Mouse (Mus musculus) embryonic facial prominence, embryonic 10.5 days (tissue): Measurements from ENCODE around the gene Itsn2. TPM values are rescaled to one million over a fixed set of nuclear protein-coding genes. Genes with fewer than 3 reads are reported as not detected.

Source experiments
- DNase-seq: peaks from one replicate; pipeline ENCODE4 v3.0.0-alpha.2; 2017; ENCODE audit warnings: low spot score
- H3K27ac ChIP-seq: fragments of 300-500 bp; sonication (generic); replicated peaks from 2 replicates; pipeline ENCODE4 v1.5.1; 2016; ENCODE audit warnings: mild to moderate bottlenecking
- H3K27me3 ChIP-seq: fragments of 300-500 bp; sonication (generic); replicated peaks from 2 replicates; pipeline ENCODE4 v1.6.1; 2016; ENCODE audit warnings: low read depth, mild to moderate bottlenecking; ENCODE audit not compliant: poor library complexity, severe bottlenecking
- H3K36me3 ChIP-seq: fragments of 300-500 bp; sonication (generic); replicated peaks from 2 replicates; pipeline ENCODE4 v1.6.1; 2016; ENCODE audit warnings: mild to moderate bottlenecking, moderate library complexity
- H3K4me1 ChIP-seq: fragments of 300-500 bp; sonication (generic); 2 replicates; pipeline ENCODE4 v1.6.1; 2016
- H3K4me3 ChIP-seq: fragments of 300-500 bp; sonication (generic); 2 replicates; pipeline ENCODE4 v1.5.1; 2016; ENCODE audit warnings: mild to moderate bottlenecking, moderate library complexity
- H3K9me3 ChIP-seq: fragments of 300-500 bp; sonication (generic); 2 replicates; pipeline ENCODE4 v1.6.1; 2016; ENCODE audit warnings: mild to moderate bottlenecking
- WGBS: fragments of 180-500 bp; shearing (Covaris S2); methylation state at CpG from one replicate; pipeline ENCODE4 v1.1.7; 2016; 5-methylcytosine and 5-hydroxymethylcytosine counted together
- polyA plus RNA-seq: library from polyadenylated mRNA; unstranded; fragments of >200 nt; fragmentation: Nextera tagmentation; extraction: Ambion mirVana; gene quantifications from 2 replicates; pipeline ENCODE4 v1.2.1, GENCODE M21; 2016

Gene Itsn2
- polyA plus RNA-seq, 1 experiment from 2014 or later, result 17.6 TPM

DNA sequence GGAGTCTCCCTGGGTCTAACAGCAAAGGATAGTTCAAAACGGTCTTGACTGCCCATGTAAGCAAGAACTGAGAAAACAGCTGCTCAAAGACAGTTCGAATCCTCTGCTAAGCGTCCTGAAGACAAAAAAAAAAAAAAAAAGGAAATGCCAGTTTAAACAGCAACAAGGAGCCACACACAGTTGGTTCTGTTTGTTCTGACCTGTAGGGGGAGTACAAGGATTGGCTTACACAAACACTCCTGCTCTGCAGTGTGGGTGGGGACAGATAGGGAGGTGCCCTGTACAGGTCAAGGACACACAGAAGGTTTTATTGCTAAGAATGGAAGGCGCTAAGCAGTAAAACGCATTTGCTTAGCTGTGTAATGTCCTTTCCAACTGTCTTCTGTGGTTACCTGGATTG, 20.6 kb upstream of the Itsn2 start:
- no peak overlapping the region for H3K27ac ChIP-seq
- no peak overlapping the region for H3K4me3 ChIP-seq
- no peaks in the 10 kb centered on the region for H3K27me3 ChIP-seq
- DNase-seq, result no peak
- no peaks in the 10 kb centered on the region for H3K9me3 ChIP-seq
- no peaks in the 10 kb centered on the region for H3K4me1 ChIP-seq
- no peaks in the 10 kb centered on the region for H3K36me3 ChIP-seq
- WGBS, result 36% methylated on average over 5 of the region's 5 CpGs

DNA sequence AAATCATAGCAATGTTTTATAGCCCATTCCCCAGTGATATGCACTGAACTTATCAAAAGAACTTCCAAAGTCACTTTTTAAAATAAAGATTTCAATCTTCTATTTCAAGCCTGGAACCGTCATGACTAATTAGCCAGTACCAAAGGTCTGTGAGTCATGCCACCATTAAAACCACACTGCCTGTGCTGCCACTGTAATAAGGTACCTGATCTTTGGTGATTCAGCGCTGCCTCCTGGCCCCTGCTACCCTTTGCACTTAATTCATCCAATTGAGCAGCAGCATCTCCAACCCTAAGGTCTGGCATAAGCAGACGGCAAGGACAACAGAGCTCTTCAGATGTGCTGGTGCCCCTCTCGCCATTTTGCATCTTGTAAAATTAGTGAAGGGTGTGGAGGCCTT, 18.4 kb upstream of the Itsn2 start:
- Histone ChIP-seq H3K4me1 (no peaks in the 10 kb centered on the region), H3K27ac (no peak overlapping the region), H3K4me3 (no peak overlapping the region), H3K36me3 (no peaks in the 10 kb centered on the region), H3K9me3 (no peaks in the 10 kb centered on the region), H3K27me3 (no peaks in the 10 kb centered on the region)
- no peak for DNase-seq
- WGBS, result 82% methylated on average over 4 of the region's 4 CpGs

DNA sequence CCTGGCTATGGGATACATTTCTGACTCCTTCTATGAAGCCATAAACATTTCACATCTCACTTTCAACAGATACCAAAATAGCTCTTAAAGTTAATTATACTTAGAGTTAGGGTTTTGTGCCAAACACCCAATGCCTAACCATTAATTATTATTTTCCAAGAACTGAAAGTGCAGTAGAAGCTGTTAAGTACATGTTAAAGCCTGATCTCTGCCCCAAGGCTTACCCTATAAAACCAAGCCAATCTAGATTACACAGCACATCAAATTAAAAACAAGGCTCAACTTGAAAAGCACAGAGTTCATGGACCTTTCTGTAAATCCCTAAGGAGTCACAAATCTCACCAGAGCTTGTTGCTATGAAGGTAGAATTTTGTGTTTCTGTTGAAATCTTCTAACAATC, 10.1 kb upstream of the Itsn2 start:
- no peaks in the 10 kb centered on the region for H3K9me3 ChIP-seq
- H3K36me3 ChIP-seq, result no peaks in the 10 kb centered on the region
- H3K4me3 ChIP-seq, result no peak overlapping the region
- H3K4me1 ChIP-seq, result no peaks in the 10 kb centered on the region
- DNase-seq, result no peak
- no peak overlapping the region for H3K27ac ChIP-seq
- H3K27me3 ChIP-seq, result no peaks in the 10 kb centered on the region

DNA sequence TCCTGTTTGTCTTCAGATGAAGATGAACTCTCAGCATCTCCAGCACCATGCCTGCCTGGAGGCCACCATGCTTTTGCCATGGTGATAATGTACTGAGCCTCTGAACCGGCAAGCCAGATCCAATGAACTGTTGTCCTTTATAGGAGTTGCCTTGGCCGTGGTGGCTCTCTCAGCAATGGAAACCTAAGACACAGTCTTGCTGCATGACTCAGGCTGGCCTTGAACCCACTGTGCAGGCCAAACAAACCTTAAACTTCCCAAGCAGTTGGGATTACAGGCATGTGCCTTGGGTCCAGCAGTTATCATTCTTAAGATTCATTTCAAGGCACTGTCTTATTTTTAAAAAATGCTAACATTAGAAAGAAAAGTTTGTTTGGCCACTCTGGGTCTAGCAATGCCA, 4.6 kb upstream of the Itsn2 start:
- Histone ChIP-seq H3K27ac (no peak overlapping the region), H3K36me3 (no peaks in the 10 kb centered on the region), H3K9me3 (no peaks in the 10 kb centered on the region), H3K4me1 (peaks cover 7% of the 10 kb centered on the region), H3K27me3 (no peaks in the 10 kb centered on the region; the same call in 1 of the 2 replicates), H3K4me3 (no peak overlapping the region)
- 78% methylated on average over 2 of the region's 2 CpGs for WGBS
- DNase-seq, result no peak

DNA sequence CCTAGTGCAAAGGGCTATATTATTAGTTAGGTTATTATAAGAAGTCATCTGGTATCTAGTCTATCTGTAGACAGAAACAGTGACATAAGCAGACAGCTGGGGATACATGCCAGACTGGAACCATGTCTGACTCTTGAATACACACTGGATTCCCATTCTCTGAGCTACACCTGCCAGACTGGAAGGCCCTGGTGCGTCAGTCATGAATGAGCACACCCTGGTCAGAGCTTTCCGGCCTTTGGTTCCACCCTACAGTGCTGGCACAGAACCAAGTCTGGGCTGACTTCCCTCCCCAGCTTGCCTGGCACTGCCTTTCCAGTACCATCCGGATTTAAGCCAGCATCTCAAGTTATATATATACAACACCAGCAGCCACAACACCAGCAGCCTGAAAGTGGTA, 3.8 kb upstream of the Itsn2 start:
- H3K27me3 ChIP-seq, result peaks cover 1% of the 10 kb centered on the region; the same call in 1 of the 2 replicates
- H3K4me3 ChIP-seq, result no peak overlapping the region
- 88% methylated on average over 3 of the region's 3 CpGs for WGBS
- no peak for DNase-seq
- H3K4me1 ChIP-seq, result peaks cover 9% of the 10 kb centered on the region
- no peak overlapping the region for H3K27ac ChIP-seq
- no peaks in the 10 kb centered on the region for H3K9me3 ChIP-seq
- no peaks in the 10 kb centered on the region for H3K36me3 ChIP-seq

DNA sequence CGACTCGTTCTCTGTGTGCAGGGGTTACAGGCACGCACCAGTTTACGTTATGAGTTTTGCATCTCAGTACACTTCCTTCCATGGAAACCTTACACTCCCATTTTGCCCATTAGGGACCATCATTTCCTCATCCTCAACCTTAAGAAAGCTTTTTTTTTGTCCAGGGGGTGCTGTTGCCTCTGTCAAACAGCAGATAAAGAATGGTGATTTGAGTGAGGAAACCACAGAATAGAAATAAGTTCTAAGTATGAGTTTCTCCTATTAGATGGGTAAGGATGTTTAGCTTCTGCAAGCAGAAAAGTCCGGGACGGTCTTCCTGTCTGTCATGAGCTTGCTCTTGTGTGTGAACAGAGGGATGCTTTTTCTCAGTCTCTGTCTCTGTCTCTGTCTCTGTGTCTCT, 413 bp upstream of the Itsn2 start:
- no peak for DNase-seq
- peak overlapping the region; percentile 86 for H3K4me3 ChIP-seq
- no peaks in the 10 kb centered on the region for H3K36me3 ChIP-seq
- H3K4me1 ChIP-seq, result peaks cover 14% of the 10 kb centered on the region
- WGBS, result 66% methylated on average over 6 of the region's 6 CpGs
- no peaks in the 10 kb centered on the region for H3K9me3 ChIP-seq
- no peak overlapping the region for H3K27ac ChIP-seq
- H3K27me3 ChIP-seq, result peaks cover 9% of the 10 kb centered on the region

DNA sequence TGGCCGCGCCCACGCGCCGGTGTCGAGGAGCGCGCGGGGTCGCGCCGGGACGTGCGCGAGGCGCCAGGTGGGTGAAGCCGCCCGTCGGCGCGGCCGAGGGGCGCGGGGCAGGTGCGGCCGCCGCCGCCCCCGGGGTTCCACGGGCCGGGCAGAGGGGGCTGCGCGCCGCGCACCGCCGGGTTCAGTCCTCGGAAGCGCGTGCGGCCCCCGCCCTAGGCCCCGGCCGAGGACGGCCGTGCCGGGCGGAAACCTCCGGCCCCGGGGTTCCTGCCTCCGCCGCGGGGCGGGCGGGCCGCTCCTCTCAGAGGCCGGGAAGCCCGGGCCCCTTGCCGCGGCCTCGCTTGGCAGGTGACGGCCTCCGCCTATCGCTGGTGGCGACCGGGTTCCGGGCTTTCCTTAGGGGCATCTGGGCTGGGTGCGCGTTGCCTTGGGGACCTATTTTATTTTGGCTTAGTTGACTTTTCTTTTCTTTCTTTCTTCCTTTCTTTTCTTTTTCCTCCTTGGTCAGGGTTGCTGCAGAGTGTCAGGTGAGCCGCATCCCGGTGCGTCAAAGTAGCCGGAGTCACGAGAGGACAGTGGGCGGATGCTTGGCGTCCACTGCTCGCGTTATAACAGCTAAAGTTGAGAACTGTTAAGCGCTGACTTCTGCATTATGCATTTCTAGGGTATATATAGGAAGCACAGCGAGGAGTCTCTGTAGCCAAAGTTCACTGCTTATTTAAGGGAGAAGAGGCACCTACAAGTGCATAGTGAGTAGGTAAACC, 910 bp downstream of the Itsn2 start:
- peak overlapping the region; percentile 87 for H3K27ac ChIP-seq

DNA sequence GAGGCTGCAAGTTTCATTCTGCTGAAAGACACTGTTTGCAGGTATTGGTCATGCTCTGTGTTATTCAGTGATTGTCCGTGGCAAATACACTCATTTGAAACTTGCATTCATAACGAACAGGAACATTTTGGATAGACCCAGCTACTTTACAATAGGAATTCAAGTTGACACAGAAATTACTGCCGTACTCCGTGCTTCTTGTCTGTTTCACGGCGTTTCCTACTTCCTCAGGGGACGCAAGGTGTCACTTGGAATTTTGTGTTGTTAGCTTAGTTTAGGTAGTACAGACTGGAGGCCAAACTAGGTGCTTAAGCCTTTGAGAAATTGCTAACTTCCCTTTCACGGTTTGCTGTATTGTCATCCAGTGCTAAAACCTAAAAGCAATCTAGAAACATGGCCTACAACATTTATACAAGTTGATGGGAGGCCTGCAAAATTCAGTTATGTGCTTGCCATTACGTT, 1.5 kb downstream of the Itsn2 start:
- WGBS, result 69% methylated on average over 9 of the region's 9 CpGs
- peaks cover 9% of the 10 kb centered on the region for H3K27me3 ChIP-seq
- peak overlapping the region; percentile 86 for H3K4me3 ChIP-seq
- no peak overlapping the region for H3K27ac ChIP-seq
- H3K4me1 ChIP-seq, result peaks cover 20% of the 10 kb centered on the region
- no peaks in the 10 kb centered on the region for H3K36me3 ChIP-seq
- no peaks in the 10 kb centered on the region for H3K9me3 ChIP-seq
- DNase-seq, result no peak

More for the DNA sequence above, 910 bp downstream of the Itsn2 start:
- Histone ChIP-seq H3K9me3 (no peaks in the 10 kb centered on the region), H3K4me1 (peaks cover 14% of the 10 kb centered on the region), H3K4me3 (peak overlapping the region; percentile 86), H3K36me3 (no peaks in the 10 kb centered on the region), H3K27me3 (peaks cover 9% of the 10 kb centered on the region)
- WGBS, result under 1% methylated on average over 72 of the region's 80 CpGs
- peak; percentile 65 for DNase-seq

DNA sequence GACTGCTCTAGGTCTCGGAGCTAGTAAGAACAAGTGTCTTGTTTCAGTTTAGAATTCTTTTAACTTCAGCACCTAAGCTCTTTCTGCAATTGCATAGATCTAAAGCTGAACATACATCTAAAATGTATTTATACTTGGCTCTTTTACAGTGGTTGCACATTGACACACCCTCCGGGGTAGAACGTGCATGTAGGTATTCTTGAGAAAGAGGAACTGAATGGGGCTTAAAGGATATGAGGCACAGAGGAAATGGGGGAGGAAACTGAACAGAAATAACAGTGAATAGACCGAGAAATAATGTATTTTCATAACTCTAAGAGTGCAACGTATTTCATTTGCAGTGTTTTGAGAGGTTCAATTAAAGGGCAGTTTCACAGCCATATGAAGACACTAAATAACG, 2.6 kb downstream of the Itsn2 start:
- no peak overlapping the region for H3K27ac ChIP-seq
- WGBS, result 86% methylated on average over 6 of the region's 6 CpGs
- H3K9me3 ChIP-seq, result no peaks in the 10 kb centered on the region
- DNase-seq, result no peak
- peaks cover 9% of the 10 kb centered on the region for H3K27me3 ChIP-seq
- peaks cover 23% of the 10 kb centered on the region for H3K4me1 ChIP-seq
- no peak overlapping the region for H3K4me3 ChIP-seq
- no peaks in the 10 kb centered on the region for H3K36me3 ChIP-seq

DNA sequence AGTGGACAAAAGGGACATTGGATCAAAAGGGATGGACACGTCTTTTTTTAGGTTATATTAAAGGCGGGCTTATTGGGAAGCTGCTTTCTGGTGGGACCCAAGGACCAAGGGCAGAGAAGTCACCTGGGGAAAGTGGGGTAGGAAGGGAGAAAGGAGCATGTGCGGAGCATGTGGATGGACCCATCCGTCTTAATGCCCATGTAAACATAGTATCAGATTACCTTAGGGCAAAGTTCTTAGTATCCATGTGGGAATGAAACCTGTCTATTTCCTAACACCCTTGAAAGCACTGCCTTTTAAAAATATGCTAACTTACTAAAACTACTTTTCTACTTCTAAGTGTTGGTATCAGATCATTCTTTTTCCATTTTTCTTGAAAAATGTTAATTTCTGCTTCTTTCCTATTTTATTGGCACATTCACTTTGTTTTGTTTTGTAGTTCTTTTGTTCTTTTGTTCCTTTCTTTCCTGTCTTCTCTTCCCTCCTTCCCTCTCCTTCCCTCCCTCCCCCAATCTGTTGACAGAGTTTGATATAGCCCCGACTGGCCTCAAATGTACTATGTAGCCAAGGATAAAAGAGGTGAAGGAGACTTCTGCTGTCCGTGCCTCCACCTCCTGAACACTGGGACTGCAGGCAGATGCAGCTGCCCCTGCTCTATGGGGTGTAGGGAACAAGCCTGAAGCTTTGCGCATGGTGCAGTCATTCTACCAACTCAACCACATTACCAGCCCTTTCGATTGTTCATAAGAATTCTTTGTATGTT, 6.4 kb downstream of the Itsn2 start:
- WGBS, result 60% methylated on average over 8 of the region's 8 CpGs
- no peak overlapping the region for H3K4me3 ChIP-seq
- H3K27me3 ChIP-seq, result peaks cover 5% of the 10 kb centered on the region
- no peaks in the 10 kb centered on the region for H3K9me3 ChIP-seq
- no peak overlapping the region for H3K27ac ChIP-seq
- H3K36me3 ChIP-seq, result no peaks in the 10 kb centered on the region
- H3K4me1 ChIP-seq, result peaks cover 11% of the 10 kb centered on the region
- no peak for DNase-seq

DNA sequence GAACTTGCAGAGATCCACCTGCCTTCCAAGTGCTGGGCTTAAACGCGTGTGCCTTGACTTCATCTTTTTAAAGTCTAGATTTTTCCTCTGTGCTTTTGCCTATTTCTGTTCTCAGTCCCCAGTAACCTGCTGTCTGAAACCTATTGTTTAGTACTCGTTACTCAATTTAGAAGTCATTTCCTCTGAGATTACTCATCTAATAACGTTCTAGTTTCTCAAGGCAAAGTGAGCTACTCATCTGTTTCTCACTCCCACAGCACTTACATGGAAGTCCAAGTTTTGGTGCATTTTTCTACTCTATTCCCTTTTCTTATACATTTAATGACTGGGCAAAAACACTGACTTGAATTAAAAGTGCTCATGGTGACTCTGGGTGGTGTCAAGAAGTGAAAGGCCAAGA, 7.3 kb downstream of the Itsn2 start:
- no peaks in the 10 kb centered on the region for H3K27me3 ChIP-seq
- H3K9me3 ChIP-seq, result no peaks in the 10 kb centered on the region
- H3K4me1 ChIP-seq, result peaks cover 9% of the 10 kb centered on the region
- no peak for DNase-seq
- H3K27ac ChIP-seq, result no peak overlapping the region
- H3K4me3 ChIP-seq, result no peak overlapping the region
- no peaks in the 10 kb centered on the region for H3K36me3 ChIP-seq
- 72% methylated on average over 4 of the region's 4 CpGs for WGBS

DNA sequence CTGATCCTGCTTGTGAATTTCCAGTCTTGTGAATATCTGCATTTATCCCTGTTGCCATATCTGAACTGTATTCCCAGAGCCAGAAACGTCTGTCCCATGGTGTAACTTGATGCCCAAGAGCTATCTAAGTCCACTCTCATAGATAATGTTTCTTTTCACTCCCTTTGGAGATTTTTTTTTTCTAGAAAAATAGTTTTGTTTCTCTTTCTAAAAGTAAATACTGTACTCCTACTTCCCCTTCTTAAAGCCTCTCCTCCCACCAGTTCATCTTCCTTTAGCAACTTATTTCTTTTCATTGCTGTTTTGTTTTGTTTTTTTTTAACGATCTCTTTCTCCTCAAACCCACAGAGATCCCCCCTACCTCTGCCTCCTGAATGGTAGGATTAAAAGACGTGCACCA, 14.2 kb downstream of the Itsn2 start:
- no peak for DNase-seq

DNA sequence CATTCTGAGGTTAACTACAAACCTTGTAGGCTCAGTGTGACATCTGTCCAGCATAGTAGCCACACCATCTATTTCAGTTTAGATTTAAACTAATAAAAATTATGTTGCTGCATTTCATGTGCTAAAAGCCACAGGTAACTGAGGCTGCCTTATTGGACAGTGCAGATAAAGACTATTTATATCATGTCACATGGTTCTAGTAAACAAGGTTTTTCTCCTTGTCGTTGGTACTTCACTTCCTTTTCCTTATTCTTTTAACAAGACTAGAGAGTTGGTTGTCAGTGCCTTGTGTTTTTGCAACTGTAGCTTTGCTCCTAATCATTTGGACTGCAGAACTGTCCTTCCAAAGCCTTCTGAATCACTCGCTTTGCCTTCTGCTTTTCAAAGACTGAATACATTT, 22.3 kb downstream of the Itsn2 start:
- no peaks in the 10 kb centered on the region for H3K9me3 ChIP-seq
- H3K36me3 ChIP-seq, result no peaks in the 10 kb centered on the region
- WGBS, result 79% methylated on average over 2 of the region's 2 CpGs
- DNase-seq, result no peak
- 0 out of 2 replicates have a peak, but pooled peaks cover 2% of the 10 kb centered on the region for H3K4me1 ChIP-seq
- no peaks in the 10 kb centered on the region for H3K27me3 ChIP-seq
- no peak overlapping the region for H3K4me3 ChIP-seq
- H3K27ac ChIP-seq, result no peak overlapping the region

More for the DNA sequence above, 14.2 kb downstream of the Itsn2 start:
- no peaks in the 10 kb centered on the region for H3K9me3 ChIP-seq
- no peaks in the 10 kb centered on the region for H3K36me3 ChIP-seq
- no peak overlapping the region for H3K4me3 ChIP-seq
- H3K4me1 ChIP-seq, result peaks cover 7% of the 10 kb centered on the region; the same call in 1 of the 2 replicates
- WGBS, result 43% methylated on average over 3 of the region's 3 CpGs
- H3K27ac ChIP-seq, result no peak overlapping the region
- H3K27me3 ChIP-seq, result no peaks in the 10 kb centered on the region
